Mouse (Mus musculus) spleen, postnatal 10 days (tissue): ENCODE measurements around the gene Fam181a.

Experiments
- DNase-seq, 2 experiments: peaks; one replicate each; pipeline ENCODE4 v3.0.0; 2021 to 2022; ENCODE audit warnings: low spot score in 2 of 2

The Fam181a gene

DNA sequence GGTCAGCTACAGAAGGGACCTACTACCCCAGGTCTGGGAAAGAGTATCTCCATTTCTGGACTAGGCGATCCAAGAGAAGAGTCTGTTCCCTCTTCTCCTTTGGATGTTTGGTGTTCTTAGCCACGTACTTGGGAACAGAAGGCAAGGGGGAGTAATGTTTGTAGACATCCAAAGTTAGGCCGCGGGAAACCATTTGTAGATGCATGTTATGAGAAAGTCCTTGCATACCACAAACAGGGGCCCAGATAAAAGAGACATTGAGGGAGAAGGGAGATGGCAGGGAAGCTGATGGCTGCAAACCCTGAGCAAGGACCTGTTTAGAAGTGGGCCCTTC is 45.6 kb downstream of the Fam181a start:
- no peak for DNase-seq

- DNase-seq, result no peak
Observed at GRCm38 (mm10) chr12:103358216-103358615, 47.4 kb downstream of the Fam181a start.

- DNase-seq, result peak in 1 of 2 experiments; percentile 41
Observed at GRCm38 (mm10) chr12:103358951-103359801, 48.4 kb downstream of the Fam181a start.

- no peak for DNase-seq
Observed at GRCm38 (mm10) chr12:103360812-103361211, 50.0 kb downstream of the Fam181a start.

DNA sequence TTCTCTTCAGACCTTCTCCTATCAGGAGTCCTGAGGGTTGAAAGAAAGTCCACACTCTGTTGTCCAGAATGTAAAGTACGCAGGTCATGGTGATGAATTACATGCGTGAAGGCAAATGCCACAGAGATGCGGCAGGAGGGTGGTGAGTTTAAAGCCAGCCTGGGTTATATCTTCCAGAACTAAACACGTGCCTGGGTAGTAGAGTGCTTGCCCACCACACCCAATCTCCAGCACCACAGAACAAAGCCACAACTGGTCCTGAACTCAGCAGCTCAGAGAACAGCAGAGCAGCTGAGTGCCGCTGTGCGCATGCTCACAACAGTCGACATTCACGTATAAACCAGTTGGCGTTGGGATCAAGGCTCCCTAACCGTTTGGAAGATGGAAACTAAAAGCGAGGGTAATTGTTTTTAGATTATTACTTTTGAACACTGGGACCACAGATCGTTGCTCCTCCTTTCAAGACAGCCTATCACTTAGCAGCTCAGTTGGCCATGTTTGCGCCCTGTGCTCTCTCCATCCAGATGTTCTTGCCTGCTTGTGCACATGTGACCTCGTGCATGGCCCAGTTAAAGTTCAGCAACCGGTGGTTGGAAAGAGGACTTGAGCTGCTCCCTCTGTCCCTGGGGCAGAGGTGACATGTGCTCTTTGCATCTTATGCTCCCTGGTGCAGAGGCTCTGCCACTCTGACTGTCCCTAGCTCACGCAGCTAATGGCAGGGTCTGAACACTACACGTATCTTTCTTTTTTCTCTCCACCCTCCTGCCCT is 50.9 kb downstream of the Fam181a start:
- DNase-seq, result no peak

DNA sequence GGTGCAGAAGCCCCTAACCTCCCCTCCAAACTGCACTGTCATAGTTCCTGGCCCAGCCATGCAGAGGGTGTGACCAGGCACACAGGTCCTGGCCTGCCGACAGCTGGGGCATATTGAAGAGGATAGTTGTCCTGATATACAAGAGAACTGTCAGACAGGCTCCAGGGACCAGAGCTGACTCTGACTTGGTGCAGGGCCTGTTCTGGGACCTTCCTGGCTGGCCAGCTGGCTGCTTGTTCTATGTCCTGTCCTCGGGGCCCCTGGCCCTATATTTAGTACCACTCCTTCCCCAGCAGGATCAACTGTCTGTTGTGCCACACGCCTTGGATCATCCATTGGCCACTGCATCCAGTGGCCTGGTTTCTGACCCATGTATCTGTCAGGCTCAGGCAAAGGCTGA is 51.6 kb downstream of the Fam181a start:
- DNase-seq, result no peak
